Mouse (Mus musculus) olfactory bulb, adult 2 months (tissue): ENCODE measurements around the gene 1700092M07Rik.

ENCODE experiments used
- CTCF ChIP-seq: fragments of 200-500 bp; IDR thresholded peaks from 2 replicates; pipeline ENCODE4 v1.5.1; 2012; ENCODE audit warnings: low read depth, mild to moderate bottlenecking, low read length, moderate library complexity; ENCODE audit not compliant: insufficient read depth
- POLR2A ChIP-seq: fragments of 200-500 bp; IDR thresholded peaks from 2 replicates; pipeline ENCODE4 v1.6.1; 2012; ENCODE audit warnings: mild to moderate bottlenecking, low read depth, low read length, moderate library complexity; ENCODE audit not compliant: insufficient read depth

GRCm38 (mm10) chr19:8786008-8786781, 45.7 kb downstream of the 1700092M07Rik start, which contains the start of gene Taf6l:
- TF ChIP-seq POLR2A (no peak), CTCF (no peak)
